Mouse (Mus musculus) layer of hippocampus, adult 8-10 months (tissue): ENCODE measurements around the gene Osgin1. TPM values are rescaled to one million over a fixed set of nuclear protein-coding genes. Genes with fewer than 3 reads are reported as not detected.

Experiments used
- DNase-seq, 2 experiments: peaks; one replicate each; pipeline ENCODE4 v3.0.0; 2022; ENCODE audit warnings: low spot score in 2 of 2
- total RNA-seq, 4 experiments: library from RNA; stranded (reverse); gene quantifications; 2 replicates each; pipeline ENCODE4 v1.2.4; 2022

Osgin1 gene
- 1 to 10 TPM in 2 of 4 experiments, under 1 TPM in 2; 0.22 to 1.2 (median 0.91) TPM for total RNA-seq

GRCm38 (mm10) chr8:119433582-119434174 is at the start of gene Osgin1:
Gene Osgin1 (plus strand): TSS chr8:119434124.
- DNase-seq: no peak

GRCm38 (mm10) chr8:119384478-119384877 is 49.4 kb upstream of the Osgin1 start:
- DNase-seq: peak; percentile 67 to 88

GRCm38 (mm10) chr8:119385854-119386253 is 48.1 kb upstream of the Osgin1 start:
- DNase-seq: no peak

- no peak for DNase-seq
Measured at GRCm38 (mm10) chr8:119386988-119387387, 46.9 kb upstream of the Osgin1 start.

GRCm38 (mm10) chr8:119394097-119394496 is 39.8 kb upstream of the Osgin1 start:
- DNase-seq: no peak

GRCm38 (mm10) chr8:119394524-119395026 is 39.3 kb upstream of the Osgin1 start, which contains the start of gene Mlycd:
Gene Mlycd (plus strand): TSS chr8:119394878.
- peak; percentile 86 to 91 for DNase-seq

GRCm38 (mm10) chr8:119395072-119395950 is 38.6 kb upstream of the Osgin1 start:
- DNase-seq: no peak

GRCm38 (mm10) chr8:119398558-119398957 is 35.4 kb upstream of the Osgin1 start:
- DNase-seq: no peak

- DNase-seq: no peak
Measured at GRCm38 (mm10) chr8:119399255-119399654, 34.7 kb upstream of the Osgin1 start.

- no peak for DNase-seq
Measured at GRCm38 (mm10) chr8:119400122-119400671, 33.7 kb upstream of the Osgin1 start.

GRCm38 (mm10) chr8:119400904-119401303 is 33.0 kb upstream of the Osgin1 start:
- no peak for DNase-seq

GRCm38 (mm10) chr8:119403912-119404311 is 30.0 kb upstream of the Osgin1 start:
- no peak for DNase-seq

- DNase-seq: no peak
Measured at GRCm38 (mm10) chr8:119404648-119405047, 29.3 kb upstream of the Osgin1 start.

GRCm38 (mm10) chr8:119408311-119408710 is 25.6 kb upstream of the Osgin1 start:
- DNase-seq: no peak

GRCm38 (mm10) chr8:119412037-119412734 is 21.7 kb upstream of the Osgin1 start:
- DNase-seq: no peak

GRCm38 (mm10) chr8:119412735-119413498 is 21.0 kb upstream of the Osgin1 start:
- DNase-seq: peak; percentile 62 to 76

- DNase-seq: no peak
Measured at GRCm38 (mm10) chr8:119413605-119414004, 20.3 kb upstream of the Osgin1 start.

GRCm38 (mm10) chr8:119420318-119420717 is 13.6 kb upstream of the Osgin1 start:
- DNase-seq: no peak

- no peak for DNase-seq
Measured at GRCm38 (mm10) chr8:119421603-119422122, 12.3 kb upstream of the Osgin1 start.

GRCm38 (mm10) chr8:119422123-119422711 is 11.7 kb upstream of the Osgin1 start:
- DNase-seq: no peak
